Mouse (Mus musculus) cerebellum, adult 2 months (tissue): ENCODE measurements around the gene Tcta.

Experiments used
- CTCF ChIP-seq: fragments of 200-500 bp; IDR thresholded peaks from 2 replicates; pipeline ENCODE4 v1.5.1; 2011; ENCODE audit warnings: low read depth, mild to moderate bottlenecking, control low read depth, low read length, moderate library complexity, borderline replicate concordance; ENCODE audit not compliant: insufficient read depth
- POLR2A ChIP-seq: fragments of 200-500 bp; IDR thresholded peaks from 2 replicates; pipeline ENCODE4 v1.6.1; 2011; ENCODE audit warnings: low read length, control low read depth, borderline replicate concordance; ENCODE audit not compliant: insufficient read depth

GRCm38 (mm10) chr9:108301853-108302252 is 4.1 kb downstream of the Tcta start:
- TF ChIP-seq CTCF (no peak), POLR2A (no peak)
